Mouse (Mus musculus): ENCODE data around the gene Tmem245. TPM values are rescaled to one million over a fixed set of nuclear protein-coding genes. Genes with fewer than 3 reads are reported as not detected.

The Tmem245 gene
- polyA plus RNA-seq (2014; fragmentation: Illumina TruSeq; extraction: RNeasy Lipid Tissue Mini Kit (QIAGEN cat#74804); ENCODE audit: low replicate concordance), result 31.8 TPM

GRCm38 (mm10) chr4:56946641-56947640 lies at the start of gene Tmem245:
Tmem245 (minus strand) TSS chr4:56947437.

DNA sequence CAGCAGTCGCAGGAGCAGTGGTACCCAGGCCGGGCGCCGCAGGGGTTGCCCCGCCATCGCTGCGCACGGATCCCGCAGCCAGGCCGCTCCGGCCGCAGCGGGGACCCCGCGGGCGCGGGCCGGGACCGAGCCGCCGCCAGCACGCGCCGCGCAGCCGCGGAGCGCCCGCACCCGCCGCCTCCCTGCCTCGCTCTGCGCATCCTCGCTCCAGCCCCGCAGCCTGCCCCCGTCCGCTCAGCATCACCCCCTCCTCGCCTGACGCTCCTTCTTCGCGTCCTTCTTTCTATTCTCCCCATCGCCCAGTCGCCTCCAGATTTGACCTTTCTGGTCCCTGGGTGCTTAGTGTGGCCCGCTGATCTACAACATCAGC lies 43.0 kb upstream of the Tmem245 start, which contains the start of gene Frrs1l:
Gene Frrs1l, minus strand, starts transcription at position 177 of the 370 bp plus-strand sequence.

GRCm38 (mm10) chr4:56865003-56865511 lies 82.2 kb downstream of the Tmem245 start, which contains the start of gene Ctnnal1:
Ctnnal1 (minus strand) TSS chr4:56865188.

Other genes with a start within 250 kb of the Tmem245 start
- gene Gm26657, start 207.4 kb downstream of the Tmem245 start, polyA plus RNA-seq (2014; fragmentation: Illumina TruSeq; extraction: RNeasy Lipid Tissue Mini Kit (QIAGEN cat#74804); ENCODE audit: low replicate concordance), result not detected
- gene Actl7b, start 206.0 kb downstream of the Tmem245 start, polyA plus RNA-seq (2014; fragmentation: Illumina TruSeq; extraction: RNeasy Lipid Tissue Mini Kit (QIAGEN cat#74804); ENCODE audit: low replicate concordance), result not detected
- gene Actl7a, start 204.0 kb downstream of the Tmem245 start, polyA plus RNA-seq (2014; fragmentation: Illumina TruSeq; extraction: RNeasy Lipid Tissue Mini Kit (QIAGEN cat#74804); ENCODE audit: low replicate concordance), result not detected
- 16.4 TPM for gene Elp1, start 145.1 kb downstream of the Tmem245 start, polyA plus RNA-seq (2014; fragmentation: Illumina TruSeq; extraction: RNeasy Lipid Tissue Mini Kit (QIAGEN cat#74804); ENCODE audit: low replicate concordance)
- 11.1 TPM for gene Fam206a, start 145.1 kb downstream of the Tmem245 start, polyA plus RNA-seq (2014; fragmentation: Illumina TruSeq; extraction: RNeasy Lipid Tissue Mini Kit (QIAGEN cat#74804); ENCODE audit: low replicate concordance)
- 15.1 TPM for gene Ctnnal1, start 82.2 kb downstream of the Tmem245 start, polyA plus RNA-seq (2014; fragmentation: Illumina TruSeq; extraction: RNeasy Lipid Tissue Mini Kit (QIAGEN cat#74804); ENCODE audit: low replicate concordance)
- gene Frrs1l, start 43.0 kb upstream of the Tmem245 start, polyA plus RNA-seq (2014; fragmentation: Illumina TruSeq; extraction: RNeasy Lipid Tissue Mini Kit (QIAGEN cat#74804); ENCODE audit: low replicate concordance), result 0.19 TPM
- 269 TPM for gene Epb41l4b, start 196.0 kb upstream of the Tmem245 start, polyA plus RNA-seq (2014; fragmentation: Illumina TruSeq; extraction: RNeasy Lipid Tissue Mini Kit (QIAGEN cat#74804); ENCODE audit: low replicate concordance)